Mouse (Mus musculus): ENCODE results near the gene Eif3i. TPM values are rescaled to one million over a fixed set of nuclear protein-coding genes. Genes with fewer than 3 reads are reported as not detected.

Eif3i gene
- total and polyA plus RNA-seq, 3 experiments, result 396 to 766 (median 730) TPM

DNA sequence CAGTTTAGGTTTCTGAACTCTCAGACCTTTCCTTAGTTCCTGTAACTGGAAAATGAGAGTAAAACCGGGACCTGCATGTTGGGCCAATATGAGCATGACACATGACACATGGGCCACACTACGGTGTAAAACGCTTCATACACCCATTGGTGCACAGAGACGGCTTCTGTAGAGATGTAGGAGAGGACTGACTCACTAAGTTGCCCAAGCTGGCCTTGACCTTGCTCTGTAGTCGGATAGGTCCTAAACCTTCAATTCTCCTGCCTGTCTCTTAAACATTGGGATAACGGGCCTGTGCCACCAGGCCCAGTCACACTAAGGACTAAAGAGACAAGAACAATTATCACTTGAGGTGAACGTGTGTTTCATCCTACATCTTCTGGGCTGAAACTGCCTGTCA, 32.1 kb downstream of the Eif3i start:
- H3K79me2 ChIP-seq (ENCODE audit: control insufficient read depth, insufficient read depth, low read length, poor library complexity), result no peaks in the 10 kb centered on the region
- no peaks in the 10 kb centered on the region for H3K9me3 ChIP-seq (replicated peaks; ENCODE audit: insufficient read depth, low read length)
- no peak overlapping the region for H3K9ac ChIP-seq (ENCODE audit: control insufficient read depth, low read depth, low read length, poor library complexity, severe bottlenecking)
- H3K27ac ChIP-seq (ENCODE audit: control insufficient read depth, low read depth, low read length), result no peak overlapping the region
- H3K4me3 ChIP-seq (ENCODE audit: control insufficient read depth in 1 of 2, insufficient read depth in 1 of 2, low read depth in 2 of 2, low read length in 2 of 2), result no peak overlapping the region
- TF ChIP-seq KAT2A (conservative IDR thresholded peaks at IDR 0.05; ENCODE audit: low read depth, low read length), result no peak
- TF ChIP-seq RCOR1 (IDR thresholded peaks at IDR 0.05; ENCODE audit: low read depth, low read length), result no peak
- TF ChIP-seq SMC3 (IDR thresholded peaks at IDR 0.05; ENCODE audit: low read depth, low read length), result no peak
- no peak for TF ChIP-seq ZC3H11A (IDR thresholded peaks at IDR 0.05; ENCODE audit: low read depth, low read length)
- no peak for TF ChIP-seq GATA1 (IDR thresholded peaks at IDR 0.05; ENCODE audit: low read depth, low read length)
- TF ChIP-seq SIN3A (IDR thresholded peaks at IDR 0.05; ENCODE audit: low read length), result no peak
- TF ChIP-seq ZNF384 (IDR thresholded peaks at IDR 0.05; ENCODE audit: low read depth, low read length), result no peak
- no peak for TF ChIP-seq CHD1 (IDR thresholded peaks at IDR 0.05; ENCODE audit: low read depth, low read length)
- no peak for TF ChIP-seq MAFK (IDR thresholded peaks at IDR 0.05; ENCODE audit: borderline replicate concordance, low read depth, low read length)
- TF ChIP-seq TCF12 (IDR thresholded peaks at IDR 0.05; ENCODE audit: low read depth, low read length), result no peak
- TF ChIP-seq HCFC1 (IDR thresholded peaks at IDR 0.05; ENCODE audit: low read depth, low read length), result no peak
- no peak for TF ChIP-seq UBTF (IDR thresholded peaks at IDR 0.05; ENCODE audit: borderline replicate concordance, insufficient read depth, low read depth, low read length)
- no peak for TF ChIP-seq USF1 (IDR thresholded peaks at IDR 0.05; ENCODE audit: low read depth, low read length)
- TF ChIP-seq NRF1 (IDR thresholded peaks at IDR 0.05; ENCODE audit: insufficient read depth, low read depth, low read length, poor library complexity, severe bottlenecking), result no peak
- no peak for TF ChIP-seq ELF1 (IDR thresholded peaks at IDR 0.05; ENCODE audit: low read depth, low read length)
- H3K4me1 ChIP-seq (ENCODE audit: control insufficient read depth in 1 of 2, insufficient read depth in 2 of 2, low read length in 2 of 2), result no peaks in the 10 kb centered on the region
- H3K27me3 ChIP-seq (ENCODE audit: control insufficient read depth in 1 of 2, insufficient read depth in 2 of 2, low read length in 2 of 2), result no peaks in the 10 kb centered on the region; a peak in 2 of 4 replicates
- no peaks in the 10 kb centered on the region for H3K36me3 ChIP-seq (ENCODE audit: control insufficient read depth in 1 of 2, insufficient read depth in 2 of 2, low read length in 2 of 2)
- DNase-seq (ENCODE audit: low read depth, low spot score), result no peak

DNA sequence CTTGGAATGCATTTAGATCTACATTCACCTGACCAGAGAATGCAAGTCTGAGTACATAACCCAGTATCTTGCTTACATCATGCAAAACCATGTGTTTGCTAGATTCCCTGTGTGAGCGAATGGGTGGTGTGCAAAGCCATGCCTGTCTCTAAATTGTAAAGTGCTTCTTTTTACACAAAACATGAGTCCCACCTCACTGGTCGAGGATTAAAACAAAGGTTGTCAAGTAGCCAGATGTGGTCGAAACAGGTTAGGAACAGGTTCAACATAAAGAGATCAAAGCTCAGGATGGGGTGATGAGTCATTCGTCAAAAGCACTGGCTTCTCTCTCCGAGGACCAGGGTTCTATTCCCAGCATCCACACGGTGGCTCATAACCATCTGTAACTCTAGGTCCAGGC, 35.3 kb downstream of the Eif3i start:
- no peaks in the 10 kb centered on the region for H3K36me3 ChIP-seq (ENCODE audit: control insufficient read depth in 1 of 2, insufficient read depth in 2 of 2, low read length in 2 of 2)
- H3K9me3 ChIP-seq (replicated peaks; ENCODE audit: insufficient read depth, low read length), result no peaks in the 10 kb centered on the region
- TF ChIP-seq POLR2AphosphoS5 (IDR thresholded peaks at IDR 0.05; ENCODE audit: borderline replicate concordance, low read depth, low read length) (no peak), ETS1 (IDR thresholded peaks at IDR 0.05; ENCODE audit: low read depth, low read length) (no peak), ELF1 (IDR thresholded peaks at IDR 0.05; ENCODE audit: low read depth, low read length) (no peak), MAFK (IDR thresholded peaks at IDR 0.05; ENCODE audit: borderline replicate concordance, low read depth, low read length) (no peak), MYC (IDR thresholded peaks at IDR 0.05; ENCODE audit: low read depth, low read length) (no peak), MYB (IDR thresholded peaks at IDR 0.05; ENCODE audit: low read depth, low read length) (no peak), BHLHE40 (IDR thresholded peaks at IDR 0.05; ENCODE audit: borderline replicate concordance, low read depth, low read length) (no peak)
- no peak overlapping the region for H3K4me3 ChIP-seq (ENCODE audit: control insufficient read depth in 1 of 2, insufficient read depth in 1 of 2, low read depth in 2 of 2, low read length in 2 of 2)
- H3K9ac ChIP-seq (ENCODE audit: control insufficient read depth, low read depth, low read length, poor library complexity, severe bottlenecking), result no peak overlapping the region
- DNase-seq (ENCODE audit: low read depth, low spot score), result no peak
- H3K27me3 ChIP-seq (ENCODE audit: control insufficient read depth in 1 of 2, insufficient read depth in 2 of 2, low read length in 2 of 2), result no peaks in the 10 kb centered on the region; a peak in 2 of 4 replicates
- H3K27ac ChIP-seq (ENCODE audit: control insufficient read depth, low read depth, low read length), result no peak overlapping the region
- H3K4me1 ChIP-seq (ENCODE audit: control insufficient read depth in 1 of 2, insufficient read depth in 2 of 2, low read length in 2 of 2), result no peaks in the 10 kb centered on the region
- no peaks in the 10 kb centered on the region for H3K79me2 ChIP-seq (ENCODE audit: control insufficient read depth, insufficient read depth, low read length, poor library complexity)
